Mouse (Mus musculus) small intestine, adult 2 months (tissue): Measurements from ENCODE around the gene Col4a3bp.

ENCODE experiments used
- CTCF ChIP-seq: fragments of 200-500 bp; IDR thresholded peaks from 2 replicates; pipeline ENCODE4 v1.5.1; 2012; ENCODE audit warnings: low read depth, mild to moderate bottlenecking, control low read depth, inconsistent platforms, low read length, moderate library complexity, mixed read lengths; ENCODE audit not compliant: insufficient replicate concordance, insufficient read length; ENCODE audit errors: extremely low read depth
- POLR2A ChIP-seq: fragments of 200-500 bp; IDR thresholded peaks from 2 replicates; pipeline ENCODE4 v1.6.1; 2012; ENCODE audit warnings: low read depth, mild to moderate bottlenecking, control low read depth, inconsistent platforms, low read length, moderate library complexity

- TF ChIP-seq CTCF, result no peak
- no peak for TF ChIP-seq POLR2A
Measured at GRCm38 (mm10) chr13:96536821-96537572, 5.4 kb upstream of the Col4a3bp start.
